Mouse (Mus musculus) heart, postnatal 0 days (tissue): ENCODE measurements at regions not wholly inside any gene's neighbourhood (a gene's known extent, or its start where the extent isn't known, plus 50 kb on each side); places are given as distances from the start of the nearest gene placed in this dataset.

Source experiments
- CTCF ChIP-seq: IDR thresholded peaks from 2 replicates; pipeline ENCODE4 v1.5.1; 2016; ENCODE audit warnings: antibody characterized with exemption, control low read depth, low read depth
- EP300 ChIP-seq: IDR thresholded peaks from 2 replicates; pipeline ENCODE4 v1.6.1; 2016; ENCODE audit warnings: antibody characterized with exemption, low read depth

- no peak for TF ChIP-seq CTCF
- TF ChIP-seq EP300: no peak
These were observed 66.5 kb upstream of the Tspan2 start for GRCm38 (mm10) chr3:102667796-102668195.
